Mouse (Mus musculus) inflammation-experienced regulatory T-cells, adult 6 months (primary cell): Measurements from ENCODE around the gene Gm14151. TPM values are rescaled to one million over a fixed set of nuclear protein-coding genes. Genes with fewer than 3 reads are reported as not detected.
"Not testable (repeated sequence)": the region's sequence is repeated elsewhere in the genome, so short reads cannot be mapped to it uniquely, and the experiment has no call there.

Source experiments
- ATAC-seq: one replicate; pipeline ENCODE4 v1.8.0; 2017
- polyA plus RNA-seq, 3 experiments: library from polyadenylated mRNA; unstranded; fragments of 100-300 nt; shearing (Covaris generic); gene quantifications; one replicate each; pipeline ENCODE4 v1.2.1; 2017

Gm14151 gene
- polyA plus RNA-seq, result not detected

DNA sequence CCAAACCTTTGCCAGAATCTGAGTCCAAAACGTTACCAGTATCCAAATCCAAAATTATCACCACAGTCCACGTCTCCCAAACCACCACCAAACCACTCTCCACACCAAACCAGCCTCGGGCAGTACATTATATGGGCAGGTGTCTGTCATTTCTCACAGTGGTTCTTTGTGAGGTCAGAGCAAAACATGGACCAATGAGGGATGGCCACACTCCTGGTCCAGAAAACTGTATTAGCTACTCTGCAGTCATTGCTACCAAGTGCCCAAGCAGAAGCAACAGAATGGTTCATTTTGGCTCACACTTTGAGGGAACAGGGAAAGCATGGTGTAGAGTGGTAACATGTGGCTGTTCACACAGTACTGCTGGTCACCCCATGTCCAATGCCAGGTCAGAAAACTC, at the start of gene Gm14151:
TSS of gene Gm14151 (minus strand) at position 101 of the 400 bp plus-strand sequence.
- not testable (repeated sequence) for ATAC-seq

DNA sequence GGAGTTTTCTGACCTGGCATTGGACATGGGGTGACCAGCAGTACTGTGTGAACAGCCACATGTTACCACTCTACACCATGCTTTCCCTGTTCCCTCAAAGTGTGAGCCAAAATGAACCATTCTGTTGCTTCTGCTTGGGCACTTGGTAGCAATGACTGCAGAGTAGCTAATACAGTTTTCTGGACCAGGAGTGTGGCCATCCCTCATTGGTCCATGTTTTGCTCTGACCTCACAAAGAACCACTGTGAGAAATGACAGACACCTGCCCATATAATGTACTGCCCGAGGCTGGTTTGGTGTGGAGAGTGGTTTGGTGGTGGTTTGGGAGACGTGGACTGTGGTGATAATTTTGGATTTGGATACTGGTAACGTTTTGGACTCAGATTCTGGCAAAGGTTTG, 5.8 kb upstream of the Gm14151 start, which contains the start of gene Gm14147:
TSS of gene Gm14147 (plus strand) at position 301 of the 400 bp plus-strand sequence.
- not testable (repeated sequence) for ATAC-seq

DNA sequence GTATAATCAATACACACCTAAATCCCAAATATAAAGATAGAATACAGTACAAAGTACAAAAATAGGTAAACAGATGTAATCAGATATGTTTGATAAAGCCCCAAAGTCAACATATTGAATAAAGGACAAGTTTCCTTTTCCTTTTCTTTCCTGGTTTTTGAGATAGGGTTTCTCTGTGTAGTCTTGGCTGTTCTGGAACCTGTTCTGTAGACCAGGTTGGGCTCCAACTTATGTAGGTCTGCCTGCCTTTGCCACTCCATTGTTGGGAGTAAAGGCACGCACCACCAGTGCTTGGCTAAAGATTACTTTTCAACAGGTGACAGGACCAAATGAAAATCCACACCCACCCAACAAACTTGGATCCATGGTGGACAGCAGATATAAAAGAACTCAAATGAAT, 35.5 kb downstream of the Gm14151 start:
- ATAC-seq, result no peak

DNA sequence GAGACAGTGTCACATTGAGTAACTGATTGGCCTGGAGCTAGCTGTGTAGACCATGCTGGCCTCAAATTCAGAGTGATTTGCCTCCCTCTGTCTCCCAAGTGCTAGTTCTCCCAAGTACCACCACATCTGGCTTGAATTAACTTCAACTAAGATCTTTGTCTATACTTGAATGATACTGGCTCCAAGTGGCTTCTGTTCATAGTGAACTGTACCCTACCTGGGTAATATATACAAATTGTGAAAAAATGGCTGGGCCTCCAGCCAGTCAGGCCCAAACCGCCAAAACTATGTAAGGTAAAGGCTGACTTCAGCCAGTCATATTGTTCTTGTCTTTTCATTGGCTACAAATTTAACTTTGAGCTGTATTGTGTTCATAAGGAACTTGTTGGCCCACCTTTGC, 51.7 kb downstream of the Gm14151 start:
- ATAC-seq, result no peak

DNA sequence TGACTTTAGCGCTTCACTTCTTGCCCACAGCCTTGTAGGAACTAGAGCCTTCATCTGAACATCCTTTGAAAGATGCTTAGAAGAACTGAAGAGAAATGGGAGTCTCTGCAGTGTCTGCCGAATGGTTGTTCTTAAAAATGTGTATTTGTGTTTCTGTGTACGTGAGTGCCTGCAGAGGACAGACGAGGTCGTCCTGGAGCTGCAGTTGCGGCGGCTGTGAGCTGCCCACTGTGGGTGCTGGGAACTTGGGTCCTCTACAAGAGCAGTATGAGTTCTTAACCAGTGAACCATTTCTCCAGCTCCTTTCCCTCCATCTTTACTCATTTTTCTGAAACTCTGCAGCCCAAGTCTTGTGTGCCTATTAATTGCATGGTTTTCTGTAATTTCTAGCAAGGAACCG, 52.4 kb downstream of the Gm14151 start:
- peak; percentile 29 for ATAC-seq

DNA sequence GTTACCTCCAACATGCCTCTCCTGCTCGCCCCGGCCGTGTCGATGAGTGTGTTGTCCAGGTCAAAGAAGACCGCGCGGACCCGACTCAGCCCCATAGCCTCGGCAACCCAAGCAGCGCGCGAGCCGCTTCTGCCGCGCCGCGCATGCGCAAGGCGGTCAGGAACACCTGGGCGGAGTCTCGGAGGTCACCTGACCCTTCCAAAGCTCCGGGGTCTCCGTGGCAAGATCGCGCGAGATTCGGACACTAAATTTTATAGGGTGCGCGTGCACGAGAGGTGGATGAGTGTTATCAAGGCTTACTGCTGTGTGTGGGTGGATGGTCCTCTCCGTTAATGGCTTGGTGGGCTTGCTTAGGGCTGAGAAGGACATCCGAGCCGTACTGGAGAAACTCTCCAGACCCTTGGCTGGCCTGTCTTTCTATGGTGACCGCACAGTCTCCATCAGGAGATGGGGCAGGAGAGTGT, 52.9 kb downstream of the Gm14151 start, which contains the start of the genes Ninl and Nanp:
TSS of gene Ninl (minus strand) at position 151 of the 464 bp plus-strand sequence.
TSS of gene Nanp (minus strand) at position 167 of the 464 bp plus-strand sequence.
- peak; percentile 88 for ATAC-seq

DNA sequence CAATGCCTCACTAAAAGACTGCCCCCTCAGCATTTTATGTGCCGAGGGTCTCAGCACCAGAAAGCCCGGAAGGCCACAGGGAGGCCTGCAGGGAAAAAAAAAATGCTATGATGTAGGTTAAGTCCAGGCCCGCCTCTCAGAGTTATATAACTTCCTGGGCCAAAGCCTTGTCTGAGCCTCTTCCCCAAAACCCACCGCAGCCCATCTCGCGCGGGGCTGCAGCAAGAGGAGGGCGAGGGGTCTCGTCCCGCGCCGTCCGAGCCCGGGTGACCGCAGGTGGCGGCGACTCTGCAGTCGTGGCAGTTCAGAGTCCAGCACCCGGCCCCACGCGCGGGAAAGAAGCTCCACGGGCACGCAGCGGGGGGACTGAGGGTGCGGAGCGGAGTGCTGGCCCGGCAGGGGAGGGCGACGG, 53.3 kb downstream of the Gm14151 start:
- peak; percentile 60 for ATAC-seq

DNA sequence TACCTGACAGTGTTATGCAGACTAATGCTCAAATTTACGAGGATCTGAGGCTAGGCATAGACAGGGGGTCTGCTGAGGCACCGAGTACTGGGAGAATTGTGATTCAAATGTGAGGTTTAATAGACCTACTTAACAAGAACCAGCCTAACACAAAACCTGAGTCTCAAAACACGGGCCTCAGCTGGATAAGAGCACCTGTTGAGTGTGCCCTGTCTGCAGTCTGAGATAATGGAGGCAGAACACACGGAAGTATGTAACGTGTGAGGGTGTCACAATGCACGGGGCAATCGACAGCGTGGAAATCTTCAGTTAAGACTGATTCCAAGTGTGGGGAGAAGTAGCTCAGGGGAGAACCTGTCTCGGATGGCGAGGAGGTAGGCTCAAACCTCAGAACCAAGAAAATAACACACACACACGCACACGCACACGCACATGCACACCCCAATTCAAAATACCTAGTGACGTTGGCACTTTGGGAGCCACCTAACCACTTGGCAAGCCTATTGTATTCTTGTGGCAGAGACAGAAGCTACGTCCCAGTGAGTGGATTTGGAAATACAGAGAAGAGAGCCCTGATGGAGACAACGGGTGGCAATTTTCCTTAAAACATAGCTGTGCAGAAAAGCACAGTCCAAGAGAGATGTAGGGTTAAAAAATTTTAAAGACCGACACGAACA, 54.1 kb downstream of the Gm14151 start:
- no peak for ATAC-seq

DNA sequence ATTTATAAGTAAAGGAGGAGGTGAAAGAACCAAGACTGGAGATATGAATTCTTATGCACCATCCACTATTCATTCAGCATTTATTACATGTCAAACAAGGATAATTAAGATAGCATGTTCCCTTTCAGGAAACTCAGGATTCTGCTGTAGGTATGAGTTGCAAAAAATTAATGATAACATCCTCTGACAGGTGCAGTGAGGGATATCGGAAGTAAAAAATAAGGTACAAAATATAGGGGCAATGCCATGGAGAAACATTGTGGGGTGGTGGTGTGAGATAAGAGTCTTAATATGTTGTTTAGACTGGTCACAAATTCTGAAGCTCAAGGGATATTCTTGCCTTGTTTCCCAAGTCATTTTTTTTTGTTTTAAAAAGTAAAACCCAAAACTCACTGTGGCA, 54.9 kb downstream of the Gm14151 start:
- ATAC-seq, result no peak

Other genes starting within 250 kb of the Gm14151 start
- gene Abhd12, start 187.6 kb downstream of the Gm14151 start, polyA plus RNA-seq, result 10 to 100 TPM in 2 of 3 experiments, 1 to 10 TPM in 1; 8.9 to 20.2 (median 18.5) TPM
- 10 to 100 TPM in 1 of 3 experiments, 1 to 10 TPM in 2; 4.6 to 21.8 (median 7.5) TPM for gene Gins1, start 186.9 kb downstream of the Gm14151 start, polyA plus RNA-seq
- gene Ninl, start 53.0 kb downstream of the Gm14151 start, polyA plus RNA-seq, result 1 to 10 TPM in 1 of 3 experiments, under 1 TPM in 2; 0.53 to 1.2 (median 0.81) TPM
- 10 to 100 TPM; 30.5 to 36.0 (median 31.3) TPM for gene Nanp, start 53.0 kb downstream of the Gm14151 start, polyA plus RNA-seq
- gene Gm14147, start 5.9 kb upstream of the Gm14151 start, polyA plus RNA-seq, result not detected